ENCODE assay signal across 8 mouse cellular contexts in genomic region chr8:119436933-119437332, GRCm38 (mm10). TPM values are rescaled to one million over a fixed set of nuclear protein-coding genes. Genes with fewer than 3 reads are reported as not detected.
DNase-seq lines count a peak whose midpoint lies in the region; ATAC-seq and TF ChIP-seq lines count a peak whose summit lies in the region.

No protein-coding gene starts in this region.

- H3K9me3 ChIP-seq in intestine, embryonic 14.5 days (ENCODE audit: control insufficient read depth, low read length): no peaks in the 10 kb centered on the region
- H3K9me3 ChIP-seq in liver, embryonic 16.5 days (replicated peaks; ENCODE audit: control insufficient read depth, low read length): no peaks in the 10 kb centered on the region
- H3K9me3 ChIP-seq in forebrain, embryonic 16.5 days (ENCODE audit: control insufficient read depth, low read length): no peaks in the 10 kb centered on the region

- intact Hi-C loops in gastrocnemius, adult 2 months (cut with DNase I): loop anchor here (5.0 kb wide), 1 partner anchor 40 kb away; no protein-coding TSS in a partner anchor

- no peak for TF ChIP-seq POLR2A in thymus, adult 2 months (IDR thresholded peaks at IDR 0.05; ENCODE audit: control insufficient read depth, extremely low read depth, insufficient read depth, low read length, poor library complexity)

- H3K27ac ChIP-seq in gastrocnemius, adult 2 months: peak overlapping the region; percentile 92
- no peak overlapping the region for H3K27ac ChIP-seq in intestine, embryonic 14.5 days (ENCODE audit: low read depth)
- peak overlapping the region; percentile 66 for H3K27ac ChIP-seq in liver, embryonic 16.5 days (ENCODE audit: low read length)
- no peak overlapping the region for H3K27ac ChIP-seq in thymus, adult 2 months (ENCODE audit: control insufficient read depth, insufficient read depth, low read length)
- H3K27ac ChIP-seq in forebrain, embryonic 16.5 days (ENCODE audit: low read length): no peak overlapping the region

- no peaks in the 10 kb centered on the region for H3K27me3 ChIP-seq in intestine, embryonic 14.5 days (replicated peaks; ENCODE audit: control insufficient read depth, insufficient read depth, low read length)
- no peaks in the 10 kb centered on the region for H3K27me3 ChIP-seq in liver, embryonic 16.5 days (ENCODE audit: control insufficient read depth, insufficient read depth, low read depth, low read length)
- H3K27me3 ChIP-seq in thymus, adult 2 months (ENCODE audit: control insufficient read depth, insufficient read depth, low read length): no peaks in the 10 kb centered on the region
- no peaks in the 10 kb centered on the region for H3K27me3 ChIP-seq in forebrain, embryonic 16.5 days (replicated peaks; ENCODE audit: control insufficient read depth, insufficient read depth, low read length)

- peak overlapping the region; percentile 78 for H3K4me3 ChIP-seq in gastrocnemius, adult 2 months
- H3K4me3 ChIP-seq in intestine, embryonic 14.5 days (ENCODE audit: low read depth, low read length): no peak overlapping the region
- peak overlapping the region; percentile 58 for H3K4me3 ChIP-seq in liver, embryonic 16.5 days (ENCODE audit: low read depth, low read length)
- H3K4me3 ChIP-seq in thymus, adult 2 months (ENCODE audit: control insufficient read depth, insufficient read depth, low read length): no peak overlapping the region
- no peak overlapping the region for H3K4me3 ChIP-seq in forebrain, embryonic 16.5 days (replicated peaks; ENCODE audit: low read length)

- ATAC-seq in intestine, embryonic 14.5 days (replicated peaks; ENCODE audit: low FRiP score, low TSS enrichment, low read depth): peak; percentile 44; the same call in 1 of the 2 replicates
- ATAC-seq in liver, embryonic 16.5 days (ENCODE audit: low read depth): peak; percentile 65
- no peak for ATAC-seq in forebrain, embryonic 16.5 days

- peak; percentile 28 for TF ChIP-seq CTCF in gastrocnemius, adult 2 months (IDR thresholded peaks at IDR 0.05)
- TF ChIP-seq CTCF in thymus, adult 2 months (IDR thresholded peaks at IDR 0.05; ENCODE audit: borderline replicate concordance, control insufficient read depth, extremely low read depth, insufficient read depth, low read length, poor library complexity): no peak

- H3K36me3 ChIP-seq in intestine, embryonic 14.5 days (ENCODE audit: control insufficient read depth, insufficient read depth, low read length): no peaks in the 10 kb centered on the region
- no peaks in the 10 kb centered on the region for H3K36me3 ChIP-seq in liver, embryonic 16.5 days (ENCODE audit: control insufficient read depth, insufficient read depth)
- H3K36me3 ChIP-seq in thymus, adult 2 months (ENCODE audit: control insufficient read depth, insufficient read depth, low read length): no peaks in the 10 kb centered on the region
- H3K36me3 ChIP-seq in forebrain, embryonic 16.5 days (ENCODE audit: control insufficient read depth, insufficient read depth): no peaks in the 10 kb centered on the region

- DNase-seq in adipocyte (ENCODE audit: low spot score): peak; percentile 81
- DNase-seq in gastrocnemius, adult 2 months: peak; percentile 95
- no peak for DNase-seq in intestine, embryonic 14.5 days (ENCODE audit: low spot score)
- peak; percentile 61 to 73 for DNase-seq in spleen, postnatal 36 days (ENCODE audit: low spot score in 2 of 2)
- DNase-seq in thymus, adult 2 months: no peak
- no peak for DNase-seq in right cerebral cortex, postnatal 14 days

- 0 out of 2 replicates have a peak overlapping the region, but pooled peaks have one; percentile 7 for H3K4me2 ChIP-seq in intestine, embryonic 14.5 days (ENCODE audit: low read length)
- peak overlapping the region; percentile 39 for H3K4me2 ChIP-seq in liver, embryonic 16.5 days (ENCODE audit: low read depth, low read length)
- H3K4me2 ChIP-seq in forebrain, embryonic 16.5 days (ENCODE audit: low read length): no peak overlapping the region

- WGBS in intestine, embryonic 14.5 days: 13% methylated on average over 9 of the region's 9 CpGs
- 7% methylated on average over 9 of the region's 9 CpGs for WGBS in liver, embryonic 16.5 days (ENCODE audit: insufficient replicate concordance)
- WGBS in thymus, adult 2 months: 13% methylated on average over 9 of the region's 9 CpGs
- WGBS in forebrain, embryonic 16.5 days: 23% methylated on average over 9 of the region's 9 CpGs

- peaks cover 20% of the 10 kb centered on the region for H3K4me1 ChIP-seq in intestine, embryonic 14.5 days (replicated peaks; ENCODE audit: control insufficient read depth, insufficient read depth, low read length)
- H3K4me1 ChIP-seq in liver, embryonic 16.5 days (ENCODE audit: control insufficient read depth, low read depth, low read length): peaks cover 11% of the 10 kb centered on the region
- peaks cover 13% of the 10 kb centered on the region for H3K4me1 ChIP-seq in thymus, adult 2 months (replicated peaks; ENCODE audit: control insufficient read depth, insufficient read depth, low read length)
- H3K4me1 ChIP-seq in forebrain, embryonic 16.5 days (replicated peaks; ENCODE audit: control insufficient read depth, insufficient read depth, low read length): 0 out of 2 replicates have a peak, but pooled peaks cover 5% of the 10 kb centered on the region

- no peak overlapping the region for H3K9ac ChIP-seq in intestine, embryonic 14.5 days (ENCODE audit: low read length)
- peak overlapping the region; percentile 49 for H3K9ac ChIP-seq in liver, embryonic 16.5 days (ENCODE audit: low read depth, low read length)
- H3K9ac ChIP-seq in forebrain, embryonic 16.5 days (replicated peaks; ENCODE audit: low read depth, low read length): no peak overlapping the region

RNA-seq across cellular contexts. Expression of gene Osgin1, which starts 3.0 kb away (rescaled TPM):
- total RNA-seq in gastrocnemius, adult 2 months (2021): 10 to 100 TPM in 1 of 2 experiments, 1 to 10 TPM in 1; 9.3 to 19.7 TPM
- polyA plus RNA-seq in intestine, embryonic 14.5 days (2014; fragmentation: Nextera tagmentation; extraction: Ambion mirVana): 1.5 and 2.0 TPM in 2 replicates
- polyA plus RNA-seq in liver, embryonic 16.5 days (2015; fragmentation: Nextera tagmentation; extraction: Ambion mirVana): 47.3 and 57.9 TPM in 2 replicates
- 7.7 and 7.8 TPM in 2 replicates for polyA plus RNA-seq in thymus, adult 2 months (2012; rRNA removed)
- polyA plus RNA-seq in forebrain, embryonic 16.5 days (2015; fragmentation: Nextera tagmentation; extraction: Ambion mirVana): 0.20 TPM in 2 replicates

RNA-seq across cellular contexts. Expression of gene Necab2, which starts 9.6 kb away (rescaled TPM):
- not detected for total RNA-seq in gastrocnemius, adult 2 months (2021)
- 2.4 and 3.7 TPM in 2 replicates for polyA plus RNA-seq in intestine, embryonic 14.5 days (2014; fragmentation: Nextera tagmentation; extraction: Ambion mirVana)
- polyA plus RNA-seq in liver, embryonic 16.5 days (2015; fragmentation: Nextera tagmentation; extraction: Ambion mirVana): 0.04 TPM in 1 of 2 replicates, not detected in the other
- 0.06 and 0.12 TPM in 2 replicates for polyA plus RNA-seq in thymus, adult 2 months (2012; rRNA removed)
- polyA plus RNA-seq in forebrain, embryonic 16.5 days (2015; fragmentation: Nextera tagmentation; extraction: Ambion mirVana): 11.9 and 28.9 TPM in 2 replicates

RNA-seq across cellular contexts. Expression of gene Mlycd, which starts 42.3 kb away (rescaled TPM):
- 100 to 1,000 TPM in 1 of 2 experiments, 10 to 100 TPM in 1; 78.9 to 103 TPM for total RNA-seq in gastrocnemius, adult 2 months (2021)
- 16.8 and 17.9 TPM in 2 replicates for polyA plus RNA-seq in intestine, embryonic 14.5 days (2014; fragmentation: Nextera tagmentation; extraction: Ambion mirVana)
- polyA plus RNA-seq in liver, embryonic 16.5 days (2015; fragmentation: Nextera tagmentation; extraction: Ambion mirVana): 10.0 and 12.1 TPM in 2 replicates
- 20.7 and 22.1 TPM in 2 replicates for polyA plus RNA-seq in thymus, adult 2 months (2012; rRNA removed)
- polyA plus RNA-seq in forebrain, embryonic 16.5 days (2015; fragmentation: Nextera tagmentation; extraction: Ambion mirVana): 13.0 and 13.9 TPM in 2 replicates

Comparison
In these comparisons a context has a peak if more than half of its experiments do, and no peak if none do; other contexts are left out.
1. DNase-seq: peak in adipocyte (single experiment), gastrocnemius, adult 2 months (single experiment) and spleen, postnatal 36 days (2 of 2); none in intestine, embryonic 14.5 days (single experiment), thymus, adult 2 months (single experiment) and right cerebral cortex, postnatal 14 days (single experiment).
2. H3K27ac ChIP-seq: peak in gastrocnemius, adult 2 months (single experiment) and liver, embryonic 16.5 days (single experiment); none in intestine, embryonic 14.5 days (single experiment), thymus, adult 2 months (single experiment) and forebrain, embryonic 16.5 days (single experiment).
3. H3K4me3 ChIP-seq: peak in gastrocnemius, adult 2 months (single experiment) and liver, embryonic 16.5 days (single experiment); none in intestine, embryonic 14.5 days (single experiment), thymus, adult 2 months (single experiment) and forebrain, embryonic 16.5 days (single experiment).